Mouse (Mus musculus): ENCODE measurements around the gene Erc1. TPM values are rescaled to one million over a fixed set of nuclear protein-coding genes. Genes with fewer than 3 reads are reported as not detected.
A peak's percentile ranks its signal among the peaks of the same experiment; 100 is the strongest.

The Erc1 gene
- 45.8 and 65.3 TPM in 2 replicates for polyA plus RNA-seq (2014; fragmentation: Nextera tagmentation; extraction: Ambion mirVana)

DNA sequence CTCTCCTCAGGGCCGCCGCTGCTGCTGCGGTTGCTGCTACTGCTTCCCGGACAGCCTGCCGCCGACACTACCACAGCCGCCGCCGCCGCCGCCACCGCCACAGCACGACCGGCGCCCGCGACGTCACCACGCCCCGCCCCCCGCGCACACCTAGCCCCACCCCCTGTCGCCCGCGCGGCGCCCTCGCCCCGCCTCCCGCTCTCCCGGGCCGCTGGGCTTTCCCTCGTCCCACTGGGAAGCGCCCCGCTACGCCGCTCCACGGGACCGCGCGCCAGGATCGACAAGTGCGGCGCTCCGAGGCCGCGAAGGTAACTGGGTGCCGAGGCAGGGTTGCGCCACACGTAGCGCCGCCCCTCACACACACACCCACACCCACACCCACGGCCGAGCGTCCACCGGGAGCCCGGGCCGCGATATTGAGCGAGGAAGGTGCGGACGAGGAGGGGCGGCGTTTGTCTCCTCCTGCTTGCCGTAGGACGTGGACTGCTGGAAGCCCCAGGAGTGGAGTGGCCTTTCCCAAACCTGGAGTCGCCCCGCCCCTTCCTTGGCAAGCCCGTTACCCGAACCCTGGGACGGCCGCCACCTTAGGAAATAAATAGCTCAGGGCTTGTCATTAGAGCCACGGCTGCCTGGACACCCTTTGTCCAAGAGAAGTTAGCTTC is at the start of gene Erc1:
TSS of gene Erc1 (minus strand) at position 134 of the 662 bp plus-strand sequence.
- DNase-seq, result peak; percentile 95
- peak within 1 kb of the TSS; percentile 72 for H3K4me2 ChIP-seq (ENCODE audit: low read length)
- WGBS, result under 1% methylated on average over 60 of the region's 73 CpGs
- no peaks in the 10 kb centered on the region for H3K27me3 ChIP-seq (ENCODE audit: control insufficient read depth, insufficient read depth, low read length)
- H3K9ac ChIP-seq (replicated peaks; ENCODE audit: low read length), result peak within 1 kb of the TSS; percentile 93
- peaks cover 20% of the 10 kb centered on the region for H3K4me1 ChIP-seq (ENCODE audit: control insufficient read depth, insufficient read depth, low read length)
- H3K4me3 ChIP-seq (replicated peaks; ENCODE audit: low read depth, low read length), result peak within 1 kb of the TSS; percentile 97
- peak within 1 kb of the TSS; percentile 98 for H3K27ac ChIP-seq (replicated peaks; ENCODE audit: low read depth, low read length)
- H3K36me3 ChIP-seq (ENCODE audit: control insufficient read depth, insufficient read depth, low read length), result no peaks in the 10 kb centered on the region
- ATAC-seq (ENCODE audit: low FRiP score, low TSS enrichment), result peak; percentile 94
- H3K9me3 ChIP-seq (ENCODE audit: control insufficient read depth, low read length), result no peaks in the 10 kb centered on the region

DNA sequence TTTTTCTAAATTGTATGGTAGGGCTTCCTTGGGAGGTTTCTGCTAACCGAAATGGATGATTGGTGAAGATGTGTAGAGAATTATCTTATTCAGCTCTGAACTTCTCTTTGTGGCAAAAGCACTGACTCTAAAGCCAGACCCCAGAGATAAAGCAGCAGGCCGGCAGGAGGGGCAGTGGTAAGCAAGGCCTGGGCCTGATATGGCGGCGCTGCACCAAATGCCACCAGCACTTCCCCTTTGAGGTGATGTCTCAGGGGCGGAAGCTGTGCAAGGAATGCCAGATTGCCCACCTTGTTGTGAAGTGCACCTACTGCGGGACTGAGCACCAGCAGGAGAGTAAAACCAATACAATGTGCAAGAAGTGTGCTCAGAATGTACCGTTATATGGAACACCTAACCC is 44.7 kb upstream of the Erc1 start:
- H3K4me1 ChIP-seq (ENCODE audit: control insufficient read depth, insufficient read depth, low read length), result no peaks in the 10 kb centered on the region
- no peak overlapping the region for H3K4me2 ChIP-seq (ENCODE audit: low read length)
- DNase-seq (no peak), ATAC-seq (ENCODE audit: low FRiP score, low TSS enrichment) (no peak)
- 87% methylated on average over 7 of the region's 7 CpGs for WGBS
- H3K4me3 ChIP-seq (replicated peaks; ENCODE audit: low read depth, low read length), result no peak overlapping the region
- no peak overlapping the region for H3K27ac ChIP-seq (replicated peaks; ENCODE audit: low read depth, low read length)
- H3K9ac ChIP-seq (replicated peaks; ENCODE audit: low read length), result no peak overlapping the region
- no peaks in the 10 kb centered on the region for H3K9me3 ChIP-seq (ENCODE audit: control insufficient read depth, low read length)
- no peaks in the 10 kb centered on the region for H3K27me3 ChIP-seq (ENCODE audit: control insufficient read depth, insufficient read depth, low read length)
- no peaks in the 10 kb centered on the region for H3K36me3 ChIP-seq (ENCODE audit: control insufficient read depth, insufficient read depth, low read length)

DNA sequence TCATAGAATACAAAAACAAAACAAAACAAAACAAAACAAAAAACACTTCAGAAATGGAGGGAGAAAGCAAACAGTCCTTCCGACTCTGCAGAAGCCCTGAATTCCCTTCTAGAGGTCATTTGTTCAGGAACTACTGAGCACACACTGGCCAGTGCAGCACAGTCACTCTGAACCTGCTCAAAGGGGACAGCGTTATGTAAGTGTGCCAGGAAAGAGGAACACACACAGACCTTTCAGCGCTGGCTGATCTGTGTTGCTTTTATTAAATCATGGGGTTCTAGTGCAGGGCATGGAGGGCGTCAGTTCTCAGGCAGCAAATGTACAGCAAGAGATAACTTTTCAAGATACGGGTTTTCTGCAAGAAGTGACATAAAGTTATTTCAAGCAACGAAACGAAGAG is 35.2 kb upstream of the Erc1 start:
- Histone ChIP-seq H3K9me3 (ENCODE audit: control insufficient read depth, low read length) (no peaks in the 10 kb centered on the region), H3K4me2 (ENCODE audit: low read length) (no peak overlapping the region), H3K27ac (replicated peaks; ENCODE audit: low read depth, low read length) (no peak overlapping the region), H3K27me3 (ENCODE audit: control insufficient read depth, insufficient read depth, low read length) (no peaks in the 10 kb centered on the region), H3K4me1 (ENCODE audit: control insufficient read depth, insufficient read depth, low read length) (no peaks in the 10 kb centered on the region), H3K4me3 (replicated peaks; ENCODE audit: low read depth, low read length) (no peak overlapping the region), H3K9ac (replicated peaks; ENCODE audit: low read length) (no peak overlapping the region), H3K36me3 (ENCODE audit: control insufficient read depth, insufficient read depth, low read length) (no peaks in the 10 kb centered on the region)
- DNase-seq (no peak), ATAC-seq (ENCODE audit: low FRiP score, low TSS enrichment) (no peak)
- WGBS, result 84% methylated on average over 7 of the region's 7 CpGs

DNA sequence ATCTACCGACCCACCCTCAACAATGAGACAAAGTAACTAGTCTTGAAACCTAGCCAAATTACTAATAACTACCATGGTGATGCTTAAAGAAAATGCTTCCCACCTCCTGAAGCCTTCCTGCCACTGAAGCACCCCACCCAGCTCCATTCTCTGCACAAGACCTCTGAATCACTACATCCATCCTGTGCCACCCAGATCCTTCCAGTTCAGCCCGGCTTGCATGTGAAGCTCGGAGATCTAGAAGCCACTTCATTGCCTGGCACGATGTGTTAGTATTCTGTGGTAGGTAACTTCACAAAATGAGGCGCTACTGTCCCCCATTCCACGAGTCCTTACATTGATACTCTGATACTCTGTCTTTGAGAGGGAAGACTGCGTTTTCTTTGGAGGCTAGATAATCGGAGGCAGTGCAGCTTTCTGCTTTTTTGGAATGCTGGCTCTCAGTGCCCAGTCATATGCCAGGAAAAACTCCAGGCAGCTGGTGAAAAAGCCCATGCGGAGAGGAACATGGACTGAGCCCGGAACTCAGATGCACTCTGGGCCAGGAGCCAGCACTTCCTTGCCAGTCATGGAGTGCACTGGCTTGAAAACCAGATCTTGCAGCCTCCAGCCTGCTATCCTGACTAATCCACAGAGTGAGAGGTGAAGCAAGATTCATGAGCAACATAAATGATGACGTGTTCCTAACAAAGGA is 16.5 kb upstream of the Erc1 start:
- no peak overlapping the region for H3K27ac ChIP-seq (replicated peaks; ENCODE audit: low read depth, low read length)
- H3K36me3 ChIP-seq (ENCODE audit: control insufficient read depth, insufficient read depth, low read length), result no peaks in the 10 kb centered on the region
- no peak overlapping the region for H3K9ac ChIP-seq (replicated peaks; ENCODE audit: low read length)
- no peaks in the 10 kb centered on the region for H3K9me3 ChIP-seq (ENCODE audit: control insufficient read depth, low read length)
- 90% methylated on average over 11 of the region's 11 CpGs for WGBS
- no peak overlapping the region for H3K4me2 ChIP-seq (ENCODE audit: low read length)
- DNase-seq, result peak; percentile 46
- no peak overlapping the region for H3K4me3 ChIP-seq (replicated peaks; ENCODE audit: low read depth, low read length)
- ATAC-seq (ENCODE audit: low FRiP score, low TSS enrichment), result no peak
- H3K4me1 ChIP-seq (ENCODE audit: control insufficient read depth, insufficient read depth, low read length), result no peaks in the 10 kb centered on the region
- no peaks in the 10 kb centered on the region for H3K27me3 ChIP-seq (ENCODE audit: control insufficient read depth, insufficient read depth, low read length)

DNA sequence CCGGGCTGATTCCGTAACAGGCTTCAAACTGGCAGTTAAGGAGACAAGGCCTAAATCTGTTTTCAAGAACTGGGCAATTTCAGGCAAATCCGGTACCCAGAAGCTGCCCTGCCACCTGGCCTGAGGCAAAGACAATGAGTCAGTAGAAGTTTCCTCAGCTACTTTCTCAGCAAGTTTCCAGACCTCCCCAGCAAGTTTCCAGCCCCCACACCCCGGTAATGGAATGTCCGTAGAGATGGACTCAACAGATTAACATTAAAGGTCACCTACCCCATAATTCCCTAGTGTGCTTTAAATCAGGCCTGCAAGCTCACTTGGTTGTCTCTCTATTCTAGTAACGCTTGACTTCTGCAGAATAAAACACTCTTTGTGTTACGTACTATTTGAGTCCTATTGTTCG is 13.6 kb upstream of the Erc1 start:
- WGBS, result 32% methylated on average over 8 of the region's 8 CpGs
- no peak for ATAC-seq (ENCODE audit: low FRiP score, low TSS enrichment)
- Histone ChIP-seq H3K9me3 (ENCODE audit: control insufficient read depth, low read length) (no peaks in the 10 kb centered on the region), H3K4me3 (replicated peaks; ENCODE audit: low read depth, low read length) (no peak overlapping the region), H3K4me1 (ENCODE audit: control insufficient read depth, insufficient read depth, low read length) (no peaks in the 10 kb centered on the region), H3K27ac (replicated peaks; ENCODE audit: low read depth, low read length) (no peak overlapping the region), H3K27me3 (ENCODE audit: control insufficient read depth, insufficient read depth, low read length) (no peaks in the 10 kb centered on the region), H3K9ac (replicated peaks; ENCODE audit: low read length) (no peak overlapping the region), H3K4me2 (ENCODE audit: low read length) (no peak overlapping the region), H3K36me3 (ENCODE audit: control insufficient read depth, insufficient read depth, low read length) (no peaks in the 10 kb centered on the region)
- no peak for DNase-seq

DNA sequence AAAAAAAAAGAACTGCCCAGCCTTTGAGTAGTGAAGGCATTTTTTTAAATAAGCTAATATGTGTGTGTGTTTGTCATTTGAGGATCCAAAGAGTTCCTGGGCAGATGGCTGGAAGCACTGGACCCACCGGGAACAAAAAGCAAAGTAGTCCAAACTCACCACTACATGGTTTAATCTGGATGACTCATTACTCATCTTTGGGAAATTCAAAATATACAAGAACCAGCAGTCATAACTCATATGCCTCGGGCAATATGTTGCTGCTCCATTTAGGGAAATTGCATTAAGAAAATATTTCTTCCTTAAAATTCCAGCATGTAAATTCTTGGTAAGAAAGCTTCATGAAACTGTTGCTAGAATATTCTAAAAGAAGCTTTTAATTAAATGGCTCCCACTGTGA is 12.3 kb upstream of the Erc1 start:
- no peaks in the 10 kb centered on the region for H3K36me3 ChIP-seq (ENCODE audit: control insufficient read depth, insufficient read depth, low read length)
- 98% methylated on average over 2 of the region's 2 CpGs for WGBS
- no peaks in the 10 kb centered on the region for H3K27me3 ChIP-seq (ENCODE audit: control insufficient read depth, insufficient read depth, low read length)
- H3K9ac ChIP-seq (replicated peaks; ENCODE audit: low read length), result no peak overlapping the region
- no peak for DNase-seq
- no peak overlapping the region for H3K27ac ChIP-seq (replicated peaks; ENCODE audit: low read depth, low read length)
- no peak overlapping the region for H3K4me2 ChIP-seq (ENCODE audit: low read length)
- no peak overlapping the region for H3K4me3 ChIP-seq (replicated peaks; ENCODE audit: low read depth, low read length)
- H3K9me3 ChIP-seq (ENCODE audit: control insufficient read depth, low read length), result no peaks in the 10 kb centered on the region
- ATAC-seq (ENCODE audit: low FRiP score, low TSS enrichment), result no peak
- H3K4me1 ChIP-seq (ENCODE audit: control insufficient read depth, insufficient read depth, low read length), result no peaks in the 10 kb centered on the region

DNA sequence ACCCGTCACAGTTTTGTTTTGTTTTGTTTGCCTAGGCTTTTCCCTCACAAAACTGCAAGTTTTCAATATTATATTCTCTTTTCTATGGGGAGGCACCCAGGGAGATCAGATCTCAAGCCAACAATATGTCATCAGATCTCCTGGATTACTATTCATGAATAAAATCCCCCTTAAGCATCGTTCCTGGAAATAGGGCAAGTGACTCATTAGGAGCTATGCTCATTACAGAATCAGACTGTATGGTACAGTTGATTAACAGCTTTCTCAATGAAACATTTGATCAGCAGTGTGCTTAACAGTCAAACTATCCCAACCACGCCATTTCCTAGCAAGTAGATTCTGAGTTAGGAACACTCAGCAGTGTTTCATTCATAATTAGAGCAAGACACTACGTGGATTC is 7.5 kb upstream of the Erc1 start:
- Histone ChIP-seq H3K36me3 (ENCODE audit: control insufficient read depth, insufficient read depth, low read length) (no peaks in the 10 kb centered on the region), H3K4me1 (ENCODE audit: control insufficient read depth, insufficient read depth, low read length) (no peaks in the 10 kb centered on the region), H3K4me2 (ENCODE audit: low read length) (no peak overlapping the region), H3K9me3 (ENCODE audit: control insufficient read depth, low read length) (no peaks in the 10 kb centered on the region), H3K4me3 (replicated peaks; ENCODE audit: low read depth, low read length) (no peak overlapping the region), H3K27me3 (ENCODE audit: control insufficient read depth, insufficient read depth, low read length) (no peaks in the 10 kb centered on the region), H3K9ac (replicated peaks; ENCODE audit: low read length) (no peak overlapping the region), H3K27ac (replicated peaks; ENCODE audit: low read depth, low read length) (no peak overlapping the region)
- 77% methylated on average over 4 of the region's 4 CpGs for WGBS
- ATAC-seq (ENCODE audit: low FRiP score, low TSS enrichment) (no peak), DNase-seq (no peak)

DNA sequence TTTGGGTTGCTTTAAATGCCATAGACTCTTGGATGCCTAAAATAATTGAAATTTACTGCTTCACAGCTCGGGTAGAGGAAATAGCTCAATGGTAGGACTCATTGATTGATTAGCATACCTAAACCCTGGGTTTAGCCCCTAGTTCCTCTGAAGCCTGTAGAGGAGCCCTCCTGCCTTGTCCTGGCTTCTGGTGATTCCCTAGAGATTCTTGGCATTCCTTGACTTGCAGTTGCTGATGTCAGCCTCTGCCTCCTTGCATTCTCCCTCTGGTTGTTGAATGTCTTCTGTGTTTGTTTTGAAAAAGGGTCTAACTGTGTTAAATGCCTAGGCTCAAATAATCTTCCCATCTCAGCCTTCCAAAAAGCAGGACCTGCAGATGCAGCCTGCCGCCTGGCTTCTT is 6.2 kb upstream of the Erc1 start:
- no peak overlapping the region for H3K27ac ChIP-seq (replicated peaks; ENCODE audit: low read depth, low read length)
- H3K4me3 ChIP-seq (replicated peaks; ENCODE audit: low read depth, low read length), result no peak overlapping the region
- H3K4me2 ChIP-seq (ENCODE audit: low read length), result no peak overlapping the region
- DNase-seq, result no peak
- peaks cover 4% of the 10 kb centered on the region; the same call in 1 of the 2 replicates for H3K4me1 ChIP-seq (ENCODE audit: control insufficient read depth, insufficient read depth, low read length)
- 57% methylated on average over 2 of the region's 2 CpGs for WGBS
- H3K36me3 ChIP-seq (ENCODE audit: control insufficient read depth, insufficient read depth, low read length), result no peaks in the 10 kb centered on the region
- H3K9ac ChIP-seq (replicated peaks; ENCODE audit: low read length), result no peak overlapping the region
- H3K9me3 ChIP-seq (ENCODE audit: control insufficient read depth, low read length), result no peaks in the 10 kb centered on the region
- H3K27me3 ChIP-seq (ENCODE audit: control insufficient read depth, insufficient read depth, low read length), result no peaks in the 10 kb centered on the region
- no peak for ATAC-seq (ENCODE audit: low FRiP score, low TSS enrichment)

DNA sequence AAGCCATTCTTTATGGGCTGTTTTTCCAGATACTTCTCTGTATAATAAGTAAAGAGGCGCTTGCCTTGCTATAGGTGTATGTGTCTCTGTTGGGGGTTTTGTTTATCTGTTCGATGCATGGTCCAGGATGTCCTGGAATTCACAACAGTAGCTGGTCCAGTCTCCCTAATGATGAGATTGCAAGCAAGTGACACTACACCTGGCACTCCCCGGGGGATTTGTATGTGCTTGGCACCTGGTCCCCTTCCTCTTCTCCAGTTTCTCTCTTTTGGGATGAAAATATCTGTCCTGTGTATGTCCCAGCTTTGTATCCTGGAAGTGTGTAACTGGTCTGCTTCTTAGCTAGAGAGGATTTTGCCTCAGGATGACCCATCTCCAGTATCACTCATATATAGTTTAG is 1.9 kb upstream of the Erc1 start:
- WGBS, result 91% methylated on average over 3 of the region's 3 CpGs

More for the DNA sequence above, 1.9 kb upstream of the Erc1 start:
- H3K27ac ChIP-seq (replicated peaks; ENCODE audit: low read depth, low read length), result no peak overlapping the region
- H3K9ac ChIP-seq (replicated peaks; ENCODE audit: low read length), result no peak overlapping the region
- H3K9me3 ChIP-seq (ENCODE audit: control insufficient read depth, low read length), result no peaks in the 10 kb centered on the region
- H3K36me3 ChIP-seq (ENCODE audit: control insufficient read depth, insufficient read depth, low read length), result no peaks in the 10 kb centered on the region
- no peak overlapping the region for H3K4me3 ChIP-seq (replicated peaks; ENCODE audit: low read depth, low read length)
- DNase-seq, result no peak
- H3K27me3 ChIP-seq (ENCODE audit: control insufficient read depth, insufficient read depth, low read length), result no peaks in the 10 kb centered on the region
- no peak for ATAC-seq (ENCODE audit: low FRiP score, low TSS enrichment)
- H3K4me2 ChIP-seq (ENCODE audit: low read length), result no peak overlapping the region
- peaks cover 20% of the 10 kb centered on the region for H3K4me1 ChIP-seq (ENCODE audit: control insufficient read depth, insufficient read depth, low read length)

All from midbrain, embryonic 14.5 days (tissue).